Mouse (Mus musculus) layer of hippocampus, adult 2 months (tissue): ENCODE results near the gene Stk32b. TPM values are rescaled to one million over a fixed set of nuclear protein-coding genes. Genes with fewer than 3 reads are reported as not detected.

ENCODE experiments used
- DNase-seq, 2 experiments: peaks; one replicate each; pipeline ENCODE4 v3.0.0; 2022; ENCODE audit warnings: low spot score in 2 of 2
- H3K27ac ChIP-seq: fragments of 200-600 bp; 2 replicates; pipeline ENCODE4 v1.8.1; 2022
- H3K4me3 ChIP-seq: fragments of 200-600 bp; 2 replicates; pipeline ENCODE4 v1.8.1; 2022; ENCODE audit warnings: mild to moderate bottlenecking
- CTCF ChIP-seq: fragments of 200-600 bp; conservative IDR thresholded peaks from 2 replicates; pipeline ENCODE4 v1.8.1; 2022; ENCODE audit warnings: antibody characterized with exemption, mild to moderate bottlenecking, moderate library complexity
- total RNA-seq, 2 experiments: library from RNA; stranded (reverse); gene quantifications; 2 replicates each; pipeline ENCODE4 v1.2.3; 2021

Gene Stk32b
- total RNA-seq, 2 experiments from 2014 or later: 5.4 to 7.5 TPM

GRCm38 (mm10) chr5:37551649-37552048, 165.3 kb downstream of the Stk32b start:
- DNase-seq: peak in 1 of 2 experiments; percentile 26
- H3K4me3 ChIP-seq: no peak overlapping the region
- TF ChIP-seq CTCF: no peak
- H3K27ac ChIP-seq: no peak overlapping the region

- Histone ChIP-seq H3K27ac (no peak overlapping the region), H3K4me3 (no peak overlapping the region)
- no peak for TF ChIP-seq CTCF
- no peak for DNase-seq
Observed at GRCm38 (mm10) chr5:37535726-37536293, 181.2 kb downstream of the Stk32b start.

- Histone ChIP-seq H3K27ac (no peak overlapping the region), H3K4me3 (no peak overlapping the region)
- peak in 1 of 2 experiments; percentile 19 for DNase-seq
- TF ChIP-seq CTCF: no peak
Observed at GRCm38 (mm10) chr5:37535227-37535626, 181.7 kb downstream of the Stk32b start.

- Histone ChIP-seq H3K27ac (no peak overlapping the region), H3K4me3 (no peak overlapping the region)
- no peak for DNase-seq
- TF ChIP-seq CTCF: no peak
Observed at GRCm38 (mm10) chr5:37525363-37525762, 191.6 kb downstream of the Stk32b start.

- Histone ChIP-seq H3K4me3 (no peak overlapping the region), H3K27ac (no peak overlapping the region)
- no peak for DNase-seq
- no peak for TF ChIP-seq CTCF
Observed at GRCm38 (mm10) chr5:37520441-37520840, 196.5 kb downstream of the Stk32b start.

- no peak overlapping the region for H3K4me3 ChIP-seq
- TF ChIP-seq CTCF: no peak
- no peak for DNase-seq
- H3K27ac ChIP-seq: no peak overlapping the region
Observed at GRCm38 (mm10) chr5:37512479-37512878, 204.5 kb downstream of the Stk32b start.

- no peak overlapping the region for H3K4me3 ChIP-seq
- TF ChIP-seq CTCF: no peak
- no peak for DNase-seq
- H3K27ac ChIP-seq: no peak overlapping the region
Observed at GRCm38 (mm10) chr5:37506880-37507519, 210.0 kb downstream of the Stk32b start.

GRCm38 (mm10) chr5:37494984-37495476, 221.9 kb downstream of the Stk32b start:
- Histone ChIP-seq H3K4me3 (no peak overlapping the region), H3K27ac (no peak overlapping the region)
- no peak for TF ChIP-seq CTCF
- no peak for DNase-seq

GRCm38 (mm10) chr5:37472025-37472608, 244.9 kb downstream of the Stk32b start:
- no peak for DNase-seq
- no peak overlapping the region for H3K4me3 ChIP-seq
- H3K27ac ChIP-seq: no peak overlapping the region
- TF ChIP-seq CTCF: no peak

- no peak for TF ChIP-seq CTCF
- DNase-seq: no peak
- no peak overlapping the region for H3K4me3 ChIP-seq
- H3K27ac ChIP-seq: no peak overlapping the region
Observed at GRCm38 (mm10) chr5:37471584-37471983, 245.4 kb downstream of the Stk32b start.

- no peak for DNase-seq
- TF ChIP-seq CTCF: no peak
- H3K27ac ChIP-seq: no peak overlapping the region
- H3K4me3 ChIP-seq: no peak overlapping the region
Observed at GRCm38 (mm10) chr5:37469031-37469430, 247.9 kb downstream of the Stk32b start.

- Histone ChIP-seq H3K4me3 (no peak overlapping the region), H3K27ac (no peak overlapping the region)
- no peak for DNase-seq
- no peak for TF ChIP-seq CTCF
Observed at GRCm38 (mm10) chr5:37467646-37468045, 249.3 kb downstream of the Stk32b start.

- Histone ChIP-seq H3K4me3 (no peak overlapping the region), H3K27ac (no peak overlapping the region)
- peak; percentile 23 to 44 for DNase-seq
- no peak for TF ChIP-seq CTCF
Observed at GRCm38 (mm10) chr5:37465461-37465860, 251.5 kb downstream of the Stk32b start.

GRCm38 (mm10) chr5:37458236-37458635, 258.7 kb downstream of the Stk32b start:
- Histone ChIP-seq H3K4me3 (no peak overlapping the region), H3K27ac (no peak overlapping the region)
- no peak for TF ChIP-seq CTCF
- no peak for DNase-seq
